Comparison of ENCODE assay signal across 8 mouse cellular contexts in genomic region chr9:54676531-54676986, GRCm38 (mm10). TPM values are rescaled to one million over a fixed set of nuclear protein-coding genes. Genes with fewer than 3 reads are reported as not detected.
DNase-seq lines count a peak whose midpoint lies in the region; ATAC-seq and TF ChIP-seq lines count a peak whose summit lies in the region.

No protein-coding gene starts in this region.

- H3K4me1 ChIP-seq in E14TG2a.4 (replicated peaks; ENCODE audit: low read depth, low read length), result no peaks in the 10 kb centered on the region; the same call in 1 of the 2 replicates
- no peaks in the 10 kb centered on the region for H3K4me1 ChIP-seq in forebrain, embryonic 12.5 days
- H3K4me1 ChIP-seq in liver, embryonic 15.5 days (replicated peaks), result peaks cover 9% of the 10 kb centered on the region
- no peaks in the 10 kb centered on the region for H3K4me1 ChIP-seq in neural tube, embryonic 12.5 days
- H3K4me1 ChIP-seq in stomach, postnatal 0 days (replicated peaks; ENCODE audit: control insufficient read depth, insufficient read depth), result no peaks in the 10 kb centered on the region

- peaks cover 22% of the 10 kb centered on the region for H3K27me3 ChIP-seq in E14TG2a.4 (ENCODE audit: insufficient read depth, low read length)
- peaks cover 7% of the 10 kb centered on the region; the same call in 1 of the 2 replicates for H3K27me3 ChIP-seq in forebrain, embryonic 12.5 days
- H3K27me3 ChIP-seq in liver, embryonic 15.5 days, result peaks cover 26% of the 10 kb centered on the region
- H3K27me3 ChIP-seq in neural tube, embryonic 12.5 days (replicated peaks), result no peaks in the 10 kb centered on the region
- H3K27me3 ChIP-seq in stomach, postnatal 0 days (ENCODE audit: control insufficient read depth, insufficient read depth, low read length), result no peaks in the 10 kb centered on the region

- no peaks in the 10 kb centered on the region for H3K36me3 ChIP-seq in E14TG2a.4 (ENCODE audit: insufficient read depth, low read length)
- no peaks in the 10 kb centered on the region for H3K36me3 ChIP-seq in forebrain, embryonic 12.5 days (replicated peaks)
- no peaks in the 10 kb centered on the region for H3K36me3 ChIP-seq in liver, embryonic 15.5 days (replicated peaks)
- no peaks in the 10 kb centered on the region for H3K36me3 ChIP-seq in neural tube, embryonic 12.5 days
- H3K36me3 ChIP-seq in stomach, postnatal 0 days (ENCODE audit: control insufficient read depth, insufficient read depth, low read length), result no peaks in the 10 kb centered on the region

- peak overlapping the region; percentile 32; the same call in 1 of the 2 replicates for H3K4me3 ChIP-seq in E14TG2a.4 (replicated peaks; ENCODE audit: low read length)
- peak overlapping the region; percentile 21 for H3K4me3 ChIP-seq in forebrain, embryonic 12.5 days (replicated peaks)
- peak overlapping the region; percentile 35 for H3K4me3 ChIP-seq in liver, embryonic 15.5 days (replicated peaks)
- H3K4me3 ChIP-seq in neural tube, embryonic 12.5 days, result peak overlapping the region; percentile 27
- peak overlapping the region; percentile 32 for H3K4me3 ChIP-seq in stomach, postnatal 0 days (ENCODE audit: low read depth, low read length)

- peak overlapping the region; percentile 47; the same call in 1 of the 2 replicates for H3K9ac ChIP-seq in forebrain, embryonic 12.5 days
- H3K9ac ChIP-seq in liver, embryonic 15.5 days, result 0 out of 2 replicates have a peak overlapping the region, but pooled peaks have one; percentile 18
- 0 out of 2 replicates have a peak overlapping the region, but pooled peaks have one; percentile 44 for H3K9ac ChIP-seq in neural tube, embryonic 12.5 days
- peak overlapping the region; percentile 45; the same call in 1 of the 2 replicates for H3K9ac ChIP-seq in stomach, postnatal 0 days (ENCODE audit: low read length)

- TF ChIP-seq EP300 in stomach, postnatal 0 days (optimal IDR thresholded peaks at IDR 0.05), result no peak

- H3K27ac ChIP-seq in forebrain, embryonic 12.5 days, result no peak overlapping the region
- H3K27ac ChIP-seq in liver, embryonic 15.5 days (replicated peaks), result no peak overlapping the region
- no peak overlapping the region for H3K27ac ChIP-seq in neural tube, embryonic 12.5 days
- H3K27ac ChIP-seq in stomach, postnatal 0 days (replicated peaks), result no peak overlapping the region

- DNase-seq in heart, postnatal 10 days, result peak; percentile 77 to 86
- DNase-seq in kidney, postnatal 36 days, result peak; percentile 63 to 83
- peak; percentile 77 for DNase-seq in stomach, postnatal 0 days (ENCODE audit: low spot score)

- intact Hi-C loops in heart, postnatal 10 days (cut with DNase I), result loop anchor here (1.0 to 5.0 kb wide), 2 partner anchors 62 to 239 kb away; no protein-coding TSS in a partner anchor

- under 1% methylated on average over 14 of the region's 14 CpGs for WGBS in forebrain, embryonic 12.5 days
- WGBS in liver, embryonic 15.5 days (ENCODE audit: insufficient replicate concordance), result 2% methylated on average over 14 of the region's 14 CpGs
- under 1% methylated on average over 14 of the region's 14 CpGs for WGBS in neural tube, embryonic 12.5 days
- WGBS in stomach, postnatal 0 days, result 2% methylated on average over 14 of the region's 14 CpGs

- peak overlapping the region; percentile 52 for H3K4me2 ChIP-seq in forebrain, embryonic 12.5 days
- H3K4me2 ChIP-seq in liver, embryonic 15.5 days, result peak overlapping the region; percentile 66
- H3K4me2 ChIP-seq in neural tube, embryonic 12.5 days (replicated peaks), result peak overlapping the region; percentile 63
- peak overlapping the region; percentile 62 for H3K4me2 ChIP-seq in stomach, postnatal 0 days (replicated peaks; ENCODE audit: low read depth)

- ATAC-seq in cerebellum, adult (ENCODE audit: insufficient number of reproducible peaks, low FRiP score, low TSS enrichment), result peak; percentile 91
- ATAC-seq in forebrain, embryonic 12.5 days (ENCODE audit: low FRiP score), result peak; percentile 81
- ATAC-seq in liver, embryonic 15.5 days (ENCODE audit: insufficient read depth), result 0 out of 2 replicates have a peak, but pooled peaks have one; percentile 22
- ATAC-seq in neural tube, embryonic 12.5 days (ENCODE audit: low FRiP score, low read depth), result peak; percentile 68
- peak; percentile 64 for ATAC-seq in stomach, postnatal 0 days (ENCODE audit: low FRiP score, low TSS enrichment)

- peak; percentile 66 for TF ChIP-seq CTCF in E14TG2a.4 (conservative IDR thresholded peaks at IDR 0.05; ENCODE audit: low read length)
- TF ChIP-seq CTCF in stomach, postnatal 0 days (IDR thresholded peaks at IDR 0.05; ENCODE audit: low read depth), result peak; percentile 83

- no peaks in the 10 kb centered on the region for H3K9me3 ChIP-seq in E14TG2a.4 (ENCODE audit: low read length)
- no peaks in the 10 kb centered on the region for H3K9me3 ChIP-seq in forebrain, embryonic 12.5 days
- H3K9me3 ChIP-seq in liver, embryonic 15.5 days (replicated peaks), result no peaks in the 10 kb centered on the region
- H3K9me3 ChIP-seq in neural tube, embryonic 12.5 days, result no peaks in the 10 kb centered on the region
- H3K9me3 ChIP-seq in stomach, postnatal 0 days (ENCODE audit: control insufficient read depth, low read length), result no peaks in the 10 kb centered on the region

RNA-seq across cellular contexts. Expression of gene Acsbg1, which starts 14.9 kb away (rescaled TPM):
- polyA plus RNA-seq in forebrain, embryonic 12.5 days (2016; fragmentation: Nextera tagmentation; extraction: Ambion mirVana), result 14.9 and 22.6 TPM in 2 replicates
- total RNA-seq in heart, postnatal 10 days (2021), result under 1 TPM in 1 of 2 experiments, not detected in 1; 0.62 TPM
- 0.09 and 0.13 TPM in 2 replicates for polyA plus RNA-seq in liver, embryonic 15.5 days (2015; fragmentation: Nextera tagmentation; extraction: Ambion mirVana)
- 9.4 and 10.1 TPM in 2 replicates for polyA plus RNA-seq in neural tube, embryonic 12.5 days (2016; fragmentation: Nextera tagmentation; extraction: Ambion mirVana)
- polyA plus RNA-seq in stomach, postnatal 0 days (2015; fragmentation: Nextera tagmentation; extraction: Ambion mirVana), result 57.7 and 68.3 TPM in 2 replicates

RNA-seq across cellular contexts. Expression of gene Dnaja4, which starts 22.1 kb away (rescaled TPM):
- polyA plus RNA-seq in forebrain, embryonic 12.5 days (2016; fragmentation: Nextera tagmentation; extraction: Ambion mirVana), result 2.8 and 3.1 TPM in 2 replicates
- 10 to 100 TPM; 44.1 to 53.9 TPM for total RNA-seq in heart, postnatal 10 days (2021)
- 21.5 and 23.0 TPM in 2 replicates for polyA plus RNA-seq in liver, embryonic 15.5 days (2015; fragmentation: Nextera tagmentation; extraction: Ambion mirVana)
- polyA plus RNA-seq in neural tube, embryonic 12.5 days (2016; fragmentation: Nextera tagmentation; extraction: Ambion mirVana), result 4.3 and 4.6 TPM in 2 replicates
- polyA plus RNA-seq in stomach, postnatal 0 days (2015; fragmentation: Nextera tagmentation; extraction: Ambion mirVana), result 5.5 and 6.2 TPM in 2 replicates

RNA-seq across cellular contexts. Expression of gene Wdr61, which starts 57.8 kb away (rescaled TPM):
- 140 and 142 TPM in 2 replicates for polyA plus RNA-seq in forebrain, embryonic 12.5 days (2016; fragmentation: Nextera tagmentation; extraction: Ambion mirVana)
- 10 to 100 TPM; 39.7 to 45.6 TPM for total RNA-seq in heart, postnatal 10 days (2021)
- polyA plus RNA-seq in liver, embryonic 15.5 days (2015; fragmentation: Nextera tagmentation; extraction: Ambion mirVana), result 75.3 and 80.3 TPM in 2 replicates
- 114 TPM in 2 replicates for polyA plus RNA-seq in neural tube, embryonic 12.5 days (2016; fragmentation: Nextera tagmentation; extraction: Ambion mirVana)
- 129 and 132 TPM in 2 replicates for polyA plus RNA-seq in stomach, postnatal 0 days (2015; fragmentation: Nextera tagmentation; extraction: Ambion mirVana)

Comparison
In these comparisons a context has a peak if more than half of its experiments do, and no peak if none do; other contexts are left out.
1. ATAC-seq: peak in every context shown above with its lines; median percentile 91 in cerebellum, adult; 81 in forebrain, embryonic 12.5 days; 68 in neural tube, embryonic 12.5 days; 64 in stomach, postnatal 0 days; 22 in liver, embryonic 15.5 days.